Mouse (Mus musculus): ENCODE measurements around the gene Mpi.

DNA sequence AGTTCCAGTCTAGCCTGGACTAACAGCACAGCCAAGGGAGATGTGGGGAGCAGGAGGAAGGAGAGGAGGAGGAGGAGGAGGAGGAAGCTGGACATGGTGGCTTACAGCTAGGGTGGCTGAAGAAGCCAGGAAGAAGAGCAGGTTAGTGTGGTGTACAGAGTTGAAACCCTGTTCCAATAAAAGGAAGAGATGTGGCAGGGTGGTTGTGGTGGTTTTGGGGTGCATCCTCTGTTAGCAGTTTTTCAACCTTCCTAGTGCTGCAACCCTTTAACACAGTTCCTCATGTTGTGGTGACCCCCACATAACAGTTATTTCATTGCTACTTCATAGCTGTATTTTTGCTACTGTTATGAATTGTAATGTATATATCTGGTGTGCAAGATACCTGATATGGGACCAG lies 28.1 kb downstream of the Mpi start:
- TF ChIP-seq CTCF (IDR thresholded peaks at IDR 0.05; ENCODE audit: low read depth, low read length) (no peak), POLR2A (IDR thresholded peaks at IDR 0.05; ENCODE audit: extremely low read depth, insufficient read depth, low read length) (no peak)

Data from liver, adult 2 months (tissue).